Mouse (Mus musculus): ENCODE results near the gene Prrx1. TPM values are rescaled to one million over a fixed set of nuclear protein-coding genes. Genes with fewer than 3 reads are reported as not detected.

The Prrx1 gene
- total and polyA plus RNA-seq, 2 experiments: 0.06 to 0.46 TPM

DNA sequence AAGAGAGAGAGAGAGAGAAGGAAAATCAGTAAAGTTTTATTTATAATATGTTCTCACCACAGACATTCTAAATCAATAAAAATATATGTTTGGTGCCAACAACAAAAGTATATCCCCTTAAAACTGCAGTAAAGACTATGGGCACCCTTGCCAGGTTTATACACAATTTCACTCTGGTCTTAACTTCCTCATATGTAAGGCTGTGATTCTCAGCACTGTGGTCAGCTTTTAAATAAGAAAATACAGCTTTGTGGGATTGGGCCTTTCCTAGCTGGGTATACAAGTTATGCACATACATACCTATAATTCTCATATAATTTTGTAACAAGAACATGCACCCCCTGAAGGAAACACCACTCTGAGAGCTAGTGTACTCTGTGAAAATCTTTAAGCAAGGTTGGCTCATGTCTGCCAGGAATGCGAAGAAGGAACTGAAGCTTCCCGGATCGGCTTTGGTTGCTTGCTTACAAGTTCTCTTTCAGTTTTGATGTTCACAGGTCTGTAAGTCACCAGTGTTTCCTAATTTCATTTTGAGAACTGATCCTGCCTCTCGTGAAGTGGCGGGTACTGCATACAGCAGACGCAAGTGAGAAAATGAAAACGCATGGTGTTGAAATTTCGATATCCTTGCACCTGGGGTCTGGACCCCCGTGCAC, 29.4 kb downstream of the Prrx1 start:
- TF ChIP-seq POLR2A (IDR thresholded peaks at IDR 0.05; ENCODE audit: extremely low read depth, insufficient read depth, low read length) (no peak), CTCF (IDR thresholded peaks at IDR 0.05; ENCODE audit: low read depth, low read length) (no peak)
- DNase-seq (ENCODE audit: extremely low read depth, low read depth, low spot score): no peak
- no peak overlapping the region for H3K9ac ChIP-seq (ENCODE audit: low read depth, low read length)
- H3K4me1 ChIP-seq (ENCODE audit: control insufficient read depth, insufficient read depth, low read length): no peaks in the 10 kb centered on the region; the same call in 1 of the 2 replicates
- H3K36me3 ChIP-seq (ENCODE audit: control insufficient read depth, insufficient read depth, low read length): no peaks in the 10 kb centered on the region
- WGBS: 90% methylated on average over 9 of the region's 9 CpGs
- H3K79me2 ChIP-seq (ENCODE audit: control insufficient read depth, insufficient read depth, low read length): no peaks in the 10 kb centered on the region
- H3K4me3 ChIP-seq (ENCODE audit: insufficient read depth, low read depth, low read length): no peak overlapping the region
- no peak overlapping the region for H3K27ac ChIP-seq (replicated peaks; ENCODE audit: insufficient read depth, low read depth, low read length)
- no peaks in the 10 kb centered on the region for H3K27me3 ChIP-seq (ENCODE audit: control insufficient read depth, insufficient read depth, low read length)

DNA sequence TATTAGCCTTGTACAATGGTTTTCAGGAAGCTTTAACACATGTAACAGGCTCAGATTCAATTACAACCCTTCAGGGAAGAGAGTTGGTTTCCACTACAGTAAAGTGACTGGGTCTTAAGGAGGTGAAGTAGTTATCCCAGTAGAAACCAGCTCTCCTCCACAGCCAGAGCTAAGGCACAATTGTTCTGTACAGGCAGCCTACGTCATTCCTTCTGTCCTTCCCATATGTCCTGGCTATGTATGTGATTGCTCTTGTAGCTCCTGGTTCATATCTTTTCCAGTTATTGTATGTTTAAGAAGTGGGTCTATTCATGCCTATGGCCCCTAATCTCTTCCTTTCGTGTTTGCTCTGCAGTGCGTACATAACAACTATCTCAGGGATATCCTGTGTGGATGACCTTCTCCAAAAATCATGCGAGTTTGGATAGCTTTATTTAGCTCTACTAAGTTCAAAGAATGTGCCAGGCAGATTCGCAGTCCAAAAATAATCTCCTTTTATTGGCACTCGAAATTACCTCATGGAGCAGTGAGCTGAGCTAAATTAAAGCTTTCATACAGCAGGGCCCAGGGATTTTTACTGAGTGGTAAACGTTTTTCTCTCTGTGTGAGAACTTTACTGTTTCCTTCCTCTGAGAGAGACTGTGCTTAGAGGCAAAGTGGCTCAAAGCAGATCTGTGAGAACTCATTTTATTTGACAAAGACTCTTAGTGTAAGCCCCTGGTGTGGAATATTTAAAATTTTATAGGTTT, 31.9 kb downstream of the Prrx1 start:
- Histone ChIP-seq H3K4me3 (ENCODE audit: insufficient read depth, low read depth, low read length) (no peak overlapping the region), H3K36me3 (ENCODE audit: control insufficient read depth, insufficient read depth, low read length) (no peaks in the 10 kb centered on the region), H3K9ac (ENCODE audit: low read depth, low read length) (no peak overlapping the region), H3K4me1 (ENCODE audit: control insufficient read depth, insufficient read depth, low read length) (no peaks in the 10 kb centered on the region; the same call in 1 of the 2 replicates), H3K27me3 (ENCODE audit: control insufficient read depth, insufficient read depth, low read length) (no peaks in the 10 kb centered on the region), H3K79me2 (ENCODE audit: control insufficient read depth, insufficient read depth, low read length) (no peaks in the 10 kb centered on the region), H3K27ac (replicated peaks; ENCODE audit: insufficient read depth, low read depth, low read length) (no peak overlapping the region)
- WGBS: 53% methylated on average over 7 of the region's 7 CpGs
- peak; percentile 6 for DNase-seq (ENCODE audit: extremely low read depth, low read depth, low spot score)
- no peak for TF ChIP-seq CTCF (IDR thresholded peaks at IDR 0.05; ENCODE audit: low read depth, low read length)
- TF ChIP-seq POLR2A (IDR thresholded peaks at IDR 0.05; ENCODE audit: extremely low read depth, insufficient read depth, low read length): no peak

DNA sequence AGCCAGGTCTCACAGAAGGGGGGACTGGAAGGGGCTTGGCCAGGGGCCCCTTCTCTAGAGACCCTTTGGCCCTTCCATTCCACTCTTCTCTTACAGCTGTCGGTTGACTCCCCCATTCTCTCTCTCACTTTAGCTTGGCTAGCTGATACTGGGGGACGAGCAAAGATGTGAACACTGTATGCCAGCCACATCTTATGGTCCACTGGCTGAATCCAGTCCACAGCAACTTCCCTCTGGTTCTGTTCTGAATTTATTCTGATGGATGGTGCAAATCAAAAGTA, 32.7 kb downstream of the Prrx1 start:
- Histone ChIP-seq H3K27me3 (ENCODE audit: control insufficient read depth, insufficient read depth, low read length) (no peaks in the 10 kb centered on the region), H3K4me3 (ENCODE audit: insufficient read depth, low read depth, low read length) (no peak overlapping the region), H3K27ac (replicated peaks; ENCODE audit: insufficient read depth, low read depth, low read length) (no peak overlapping the region), H3K9ac (ENCODE audit: low read depth, low read length) (no peak overlapping the region), H3K36me3 (ENCODE audit: control insufficient read depth, insufficient read depth, low read length) (no peaks in the 10 kb centered on the region), H3K79me2 (ENCODE audit: control insufficient read depth, insufficient read depth, low read length) (no peaks in the 10 kb centered on the region), H3K4me1 (ENCODE audit: control insufficient read depth, insufficient read depth, low read length) (no peaks in the 10 kb centered on the region; the same call in 1 of the 2 replicates)
- no peak for TF ChIP-seq POLR2A (IDR thresholded peaks at IDR 0.05; ENCODE audit: extremely low read depth, insufficient read depth, low read length)
- no peak for TF ChIP-seq CTCF (IDR thresholded peaks at IDR 0.05; ENCODE audit: low read depth, low read length)
- no peak for DNase-seq (ENCODE audit: extremely low read depth, low read depth, low spot score)
- 80% methylated on average over 2 of the region's 2 CpGs for WGBS

DNA sequence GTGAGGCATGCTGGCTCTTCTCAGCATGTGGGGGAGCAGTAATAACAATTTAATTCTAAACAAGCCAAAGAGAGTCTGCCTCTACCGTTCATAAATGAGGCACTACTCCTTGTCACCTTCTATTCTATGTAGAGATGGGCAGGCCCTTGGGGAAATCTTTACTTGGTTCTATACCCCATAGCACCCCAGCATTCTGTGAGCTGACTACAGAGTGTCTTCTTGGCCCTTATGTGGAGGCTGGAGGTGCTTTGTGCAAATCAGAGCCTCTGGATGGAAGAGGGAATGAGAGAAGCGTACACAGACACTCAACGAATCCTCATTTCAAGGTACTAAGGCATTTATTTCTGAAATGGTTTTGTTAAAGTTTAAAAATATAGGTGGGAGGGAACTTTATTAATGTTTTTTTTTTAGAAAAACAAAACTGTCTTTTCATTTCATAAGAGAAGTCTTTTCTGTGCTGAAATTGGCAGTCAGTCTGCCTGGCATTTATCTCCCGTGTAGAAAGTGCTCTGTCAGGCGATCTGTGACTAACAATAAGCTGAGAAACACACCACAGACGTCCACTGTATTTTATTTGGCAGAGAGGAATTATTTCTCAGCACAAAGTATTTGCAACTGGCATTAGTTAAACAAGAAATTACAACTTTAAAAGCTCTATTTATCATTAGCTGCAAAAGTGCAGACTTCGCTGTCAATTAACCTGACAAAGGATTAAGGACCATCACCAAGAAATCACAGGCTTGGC, 33.2 kb downstream of the Prrx1 start:
- Histone ChIP-seq H3K79me2 (ENCODE audit: control insufficient read depth, insufficient read depth, low read length) (no peaks in the 10 kb centered on the region), H3K27me3 (ENCODE audit: control insufficient read depth, insufficient read depth, low read length) (no peaks in the 10 kb centered on the region), H3K4me3 (ENCODE audit: insufficient read depth, low read depth, low read length) (no peak overlapping the region), H3K27ac (replicated peaks; ENCODE audit: insufficient read depth, low read depth, low read length) (no peak overlapping the region), H3K4me1 (ENCODE audit: control insufficient read depth, insufficient read depth, low read length) (no peaks in the 10 kb centered on the region; the same call in 1 of the 2 replicates), H3K36me3 (ENCODE audit: control insufficient read depth, insufficient read depth, low read length) (no peaks in the 10 kb centered on the region), H3K9ac (ENCODE audit: low read depth, low read length) (no peak overlapping the region)
- TF ChIP-seq CTCF (IDR thresholded peaks at IDR 0.05; ENCODE audit: low read depth, low read length) (no peak), POLR2A (IDR thresholded peaks at IDR 0.05; ENCODE audit: extremely low read depth, insufficient read depth, low read length) (no peak)
- WGBS: 76% methylated on average over 7 of the region's 7 CpGs
- no peak for DNase-seq (ENCODE audit: extremely low read depth, low read depth, low spot score)

DNA sequence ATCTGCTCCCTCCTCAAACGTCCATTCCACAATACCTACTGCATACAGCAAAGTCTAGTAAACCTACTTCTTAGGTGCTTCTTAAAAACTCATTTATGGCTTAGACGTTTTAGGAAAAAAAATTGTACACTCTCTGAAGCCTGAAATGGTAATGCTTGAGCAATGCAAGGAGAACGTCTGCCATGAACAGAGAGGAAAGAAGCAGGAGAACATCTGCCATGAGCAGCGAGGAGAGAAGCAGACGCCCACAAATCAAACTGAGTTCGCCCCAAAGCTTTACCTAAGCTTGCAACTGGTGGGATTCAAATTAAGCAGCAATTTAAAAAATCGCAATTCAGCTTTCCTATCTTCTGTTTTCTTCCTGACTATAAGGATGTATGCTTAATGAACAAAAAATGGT, 36.4 kb downstream of the Prrx1 start:
- Histone ChIP-seq H3K27ac (replicated peaks; ENCODE audit: insufficient read depth, low read depth, low read length) (no peak overlapping the region), H3K27me3 (ENCODE audit: control insufficient read depth, insufficient read depth, low read length) (no peaks in the 10 kb centered on the region), H3K4me1 (ENCODE audit: control insufficient read depth, insufficient read depth, low read length) (no peaks in the 10 kb centered on the region; the same call in 1 of the 2 replicates), H3K79me2 (ENCODE audit: control insufficient read depth, insufficient read depth, low read length) (no peaks in the 10 kb centered on the region), H3K9ac (ENCODE audit: low read depth, low read length) (no peak overlapping the region), H3K36me3 (ENCODE audit: control insufficient read depth, insufficient read depth, low read length) (no peaks in the 10 kb centered on the region), H3K4me3 (ENCODE audit: insufficient read depth, low read depth, low read length) (no peak overlapping the region)
- WGBS: 76% methylated on average over 7 of the region's 7 CpGs
- TF ChIP-seq POLR2A (IDR thresholded peaks at IDR 0.05; ENCODE audit: extremely low read depth, insufficient read depth, low read length): no peak
- TF ChIP-seq CTCF (IDR thresholded peaks at IDR 0.05; ENCODE audit: low read depth, low read length): no peak
- DNase-seq (ENCODE audit: extremely low read depth, low read depth, low spot score): no peak

Measured in liver, adult 2 months (tissue).